Mouse (Mus musculus): ENCODE measurements around the gene Mapk12.

DNA sequence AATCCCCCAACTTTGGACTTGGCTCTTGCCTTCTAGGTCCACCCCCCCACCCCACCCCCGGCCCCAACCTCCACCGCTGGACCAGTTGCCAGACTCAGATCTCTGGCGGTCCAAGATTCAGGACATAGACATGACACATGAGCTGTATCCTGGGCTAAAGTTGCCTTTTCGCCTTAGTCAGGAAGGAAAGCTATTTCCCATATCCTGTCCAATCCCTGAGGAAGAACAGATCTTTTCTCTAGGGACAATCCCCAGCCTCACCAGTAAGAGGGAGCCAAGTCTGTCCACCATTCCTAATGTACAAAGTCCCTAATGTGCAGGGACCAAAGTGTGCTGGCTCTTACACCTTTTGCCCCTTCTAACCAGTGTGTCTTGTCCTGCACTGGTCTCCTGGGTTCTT lies 1.4 kb upstream of the Mapk12 start:
- TF ChIP-seq POLR2A (IDR thresholded peaks at IDR 0.05; ENCODE audit: low read depth, low read length): no peak
- no peak for TF ChIP-seq CTCF (IDR thresholded peaks at IDR 0.05; ENCODE audit: extremely low read depth, insufficient read length, insufficient replicate concordance, low read depth, low read length)
